Mouse (Mus musculus): ENCODE data around the gene Itgad.

GRCm38 (mm10) chr7:128139611-128140010 is 14.6 kb upstream of the Itgad start:
- TF ChIP-seq EP300 (optimal IDR thresholded peaks at IDR 0.05) (no peak), CTCF (IDR thresholded peaks at IDR 0.05; ENCODE audit: low read depth) (no peak)

Measured in stomach, postnatal 0 days (tissue).